Mouse (Mus musculus): ENCODE data around the gene Rnf224.

The Rnf224 gene

DNA sequence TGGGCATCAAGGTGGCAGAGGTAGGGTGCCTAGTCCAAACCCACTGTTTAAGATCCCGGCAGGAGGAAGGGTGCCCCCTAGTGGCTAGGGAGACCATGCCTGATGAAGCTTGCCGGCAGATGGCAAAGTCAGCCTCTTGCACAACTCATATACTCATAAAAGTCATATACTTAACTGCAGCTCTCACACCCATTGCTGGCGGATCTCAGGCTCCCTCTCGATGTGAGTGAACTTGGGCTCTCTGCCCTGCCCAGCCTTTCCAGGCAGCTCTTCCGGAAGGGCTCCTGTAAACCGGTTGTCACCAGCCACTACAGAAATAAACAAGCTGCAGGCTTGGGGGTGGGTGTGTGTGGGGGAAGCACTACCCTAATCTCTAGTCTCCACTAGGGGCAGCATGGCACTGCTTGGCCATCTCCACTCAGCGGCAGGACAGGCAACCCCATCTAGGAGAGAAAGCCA lies 8.1 kb downstream of the Rnf224 start:
- DNase-seq (ENCODE audit: extremely low spot score, low spot score): peak; percentile 81

DNA sequence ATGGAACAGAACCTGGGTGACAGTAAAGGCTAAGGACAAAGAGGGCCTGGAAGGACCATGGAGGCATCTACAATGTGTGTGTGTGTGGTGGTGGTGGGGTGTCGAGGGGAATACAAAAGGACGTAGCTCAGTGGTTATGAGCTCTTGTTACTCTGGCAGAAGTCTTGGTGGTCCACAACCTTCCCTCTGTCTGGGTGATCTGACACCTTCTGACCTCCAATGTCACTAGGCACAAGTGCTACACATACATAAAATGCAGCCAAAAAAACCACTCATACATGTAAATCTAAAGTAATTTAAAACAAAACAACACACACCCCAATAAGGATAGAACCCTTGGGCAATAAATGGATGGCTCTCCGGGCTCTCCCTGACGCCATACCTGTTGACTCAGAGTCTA lies 9.2 kb downstream of the Rnf224 start:
- no peak for DNase-seq (ENCODE audit: extremely low spot score, low spot score)

DNA sequence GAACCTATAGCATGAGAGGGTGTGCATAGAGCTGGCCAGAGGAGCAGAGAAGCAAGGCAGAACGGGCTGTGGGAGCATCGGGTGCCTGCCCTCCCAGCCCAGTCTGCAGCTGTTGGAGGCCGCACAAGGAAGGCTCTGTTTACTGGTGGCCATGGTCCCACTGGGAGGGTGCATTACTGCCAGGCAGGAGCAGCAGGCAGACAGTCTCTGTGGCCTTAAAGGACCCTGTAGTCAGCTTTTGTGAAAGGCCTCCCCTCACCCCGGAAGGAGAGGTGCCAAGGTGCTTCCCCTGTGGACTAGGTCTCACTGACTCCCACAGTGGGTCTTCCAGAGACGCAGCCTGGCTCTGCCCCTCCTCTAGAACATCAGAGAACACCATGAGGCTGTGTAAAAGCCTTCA lies 9.7 kb downstream of the Rnf224 start:
- DNase-seq (ENCODE audit: extremely low spot score, low spot score): no peak

DNA sequence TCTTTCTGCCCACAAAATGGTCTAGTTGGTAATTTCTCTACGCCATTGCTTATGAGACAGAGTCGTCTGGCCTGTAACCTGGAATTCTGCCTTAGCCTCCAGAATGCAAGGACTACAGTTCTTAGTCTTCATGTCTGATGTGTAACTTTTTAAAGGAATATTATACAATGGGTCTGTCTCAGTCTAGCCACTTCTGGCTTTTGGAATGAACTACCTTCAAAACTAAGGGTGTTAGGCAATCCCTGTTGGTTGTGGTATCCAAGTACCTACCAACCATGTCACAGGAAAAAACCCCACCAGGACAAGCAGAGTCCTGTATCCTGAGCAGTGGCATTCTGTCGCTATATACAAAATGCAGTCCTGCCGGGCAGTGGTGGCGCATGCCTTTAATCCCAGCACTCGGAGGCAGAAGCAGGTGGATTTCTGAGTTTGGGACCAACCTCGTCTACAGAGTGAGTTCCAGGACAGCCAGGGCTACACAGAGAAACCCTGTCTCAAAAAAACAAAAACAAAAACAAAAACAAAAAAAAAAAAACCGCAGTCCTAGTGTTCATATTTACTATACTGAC lies 10.7 kb downstream of the Rnf224 start:
- no peak for DNase-seq (ENCODE audit: extremely low spot score, low spot score)

- peak; percentile 96 for DNase-seq (ENCODE audit: extremely low spot score, low spot score)
Measured at GRCm38 (mm10) chr2:25224766-25225752, 11.5 kb downstream of the Rnf224 start.

- DNase-seq (ENCODE audit: extremely low spot score, low spot score): no peak
Measured at GRCm38 (mm10) chr2:25224492-25224765, 12.2 kb downstream of the Rnf224 start, which contains the start of gene Tubb4b. Gene Tubb4b, minus strand, starts transcription at chr2:25224702.

GRCm38 (mm10) chr2:25223681-25224491 lies 12.7 kb downstream of the Rnf224 start:
- DNase-seq (ENCODE audit: extremely low spot score, low spot score): no peak

GRCm38 (mm10) chr2:25221331-25221772 lies 15.2 kb downstream of the Rnf224 start:
- DNase-seq (ENCODE audit: extremely low spot score, low spot score): no peak

DNA sequence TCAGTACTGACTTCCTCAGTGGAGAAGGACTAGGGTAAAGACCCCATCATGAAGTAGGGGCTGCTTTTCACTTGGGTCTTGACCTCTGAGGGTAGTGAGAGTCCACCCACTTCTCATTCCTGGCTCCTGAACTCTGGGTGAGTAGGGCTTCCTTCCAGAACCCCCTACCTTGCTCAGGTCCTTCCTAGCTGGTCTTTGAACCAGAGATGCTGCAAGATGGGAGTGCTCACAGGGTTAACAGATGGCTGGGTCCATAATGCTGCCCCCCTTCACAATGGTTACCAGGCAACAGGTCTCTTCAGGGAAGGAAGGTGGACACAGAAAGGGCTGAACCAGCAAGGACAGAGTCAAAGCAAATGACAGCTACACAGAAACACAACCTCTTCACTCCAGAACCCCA lies 18.1 kb downstream of the Rnf224 start, which contains the start of gene Fam166a:
TSS of gene Fam166a (plus strand) at position 301 of the 400 bp plus-strand sequence.
- no peak for DNase-seq (ENCODE audit: extremely low spot score, low spot score)

DNA sequence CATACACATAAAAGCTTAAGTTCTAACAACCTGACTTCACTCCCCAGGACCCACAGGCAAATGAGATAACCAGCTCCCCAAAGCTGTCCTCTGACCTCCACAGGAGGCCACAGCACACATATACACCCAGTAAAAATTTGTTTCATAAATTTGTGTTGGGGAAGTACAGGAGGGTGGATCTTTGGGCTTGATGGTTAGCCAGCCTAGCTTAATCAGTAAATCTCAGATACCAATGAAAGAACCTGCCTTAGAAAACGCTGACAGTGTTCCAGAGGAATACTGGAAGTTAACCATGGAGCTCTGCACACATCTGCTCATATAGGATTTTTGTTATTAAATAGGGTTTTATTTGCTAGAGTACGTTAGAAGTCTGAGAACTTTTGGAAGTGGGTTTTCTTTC lies 18.9 kb downstream of the Rnf224 start:
- DNase-seq (ENCODE audit: extremely low spot score, low spot score): no peak

GRCm38 (mm10) chr2:25214444-25214843 lies 22.1 kb downstream of the Rnf224 start, which contains the start of gene Stpg3:
Gene Stpg3, minus strand, starts transcription at chr2:25214637.
- DNase-seq (ENCODE audit: extremely low spot score, low spot score): no peak

DNA sequence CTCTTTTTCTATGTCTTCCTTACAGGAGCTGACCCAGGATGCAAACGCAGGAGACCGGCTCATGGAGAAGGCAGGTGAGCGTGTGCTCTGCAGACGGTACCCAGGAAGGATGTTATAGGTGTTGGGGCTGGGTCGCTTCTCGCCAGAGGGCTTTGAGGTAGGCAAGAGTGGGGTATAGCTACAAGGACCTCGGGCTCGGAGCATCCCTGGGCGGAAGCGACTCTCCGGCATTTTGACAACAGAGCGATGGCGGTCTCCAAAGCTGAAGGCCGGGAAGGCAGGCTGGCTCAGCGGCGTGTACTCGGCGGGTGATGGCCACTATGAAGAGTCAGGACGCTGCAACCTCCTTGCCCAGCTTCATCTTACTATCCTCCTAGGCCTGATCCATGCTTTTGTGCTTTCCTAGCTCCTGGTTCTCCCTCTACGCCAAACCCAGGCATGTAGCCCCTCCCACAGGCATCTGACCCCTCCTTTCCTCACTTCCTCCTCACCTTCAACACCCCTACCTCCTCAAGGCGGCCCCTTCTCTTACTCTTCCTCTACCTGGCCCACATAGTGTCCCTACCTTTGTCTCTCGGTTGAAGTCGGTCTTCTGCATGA lies 23.2 kb downstream of the Rnf224 start:
- DNase-seq (ENCODE audit: extremely low spot score, low spot score): no peak

DNA sequence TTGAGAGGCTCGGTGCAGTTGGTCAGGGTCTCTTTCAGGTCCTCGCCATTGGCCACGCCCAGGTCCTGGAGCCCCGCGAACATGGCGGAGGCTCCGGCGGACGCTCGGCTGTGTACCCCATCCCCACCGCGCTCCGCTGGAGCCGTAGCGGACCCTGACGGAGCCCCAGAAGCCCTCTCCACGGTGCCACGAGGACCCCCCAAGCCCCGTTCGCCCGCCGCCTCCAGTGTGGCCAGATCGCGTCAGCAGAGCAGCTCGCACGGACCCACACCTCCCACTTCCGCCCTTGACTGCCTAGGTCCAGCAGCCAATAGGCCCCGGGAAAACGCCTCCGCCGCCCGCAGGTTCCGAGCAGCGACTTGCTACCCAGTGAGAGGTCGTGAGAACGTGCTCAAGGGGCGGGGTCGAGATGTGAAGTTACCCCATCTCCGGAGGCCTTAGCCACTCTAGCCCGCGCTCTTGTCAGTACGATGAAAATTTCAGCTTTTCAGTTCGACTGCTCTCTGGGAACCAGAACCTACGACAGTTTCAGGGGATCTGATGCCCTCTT lies 25.4 kb downstream of the Rnf224 start, which contains the start of gene Nelfb:
TSS of gene Nelfb (minus strand) at position 369 of the 550 bp plus-strand sequence.
- DNase-seq (ENCODE audit: extremely low spot score, low spot score): peak; percentile 96

DNA sequence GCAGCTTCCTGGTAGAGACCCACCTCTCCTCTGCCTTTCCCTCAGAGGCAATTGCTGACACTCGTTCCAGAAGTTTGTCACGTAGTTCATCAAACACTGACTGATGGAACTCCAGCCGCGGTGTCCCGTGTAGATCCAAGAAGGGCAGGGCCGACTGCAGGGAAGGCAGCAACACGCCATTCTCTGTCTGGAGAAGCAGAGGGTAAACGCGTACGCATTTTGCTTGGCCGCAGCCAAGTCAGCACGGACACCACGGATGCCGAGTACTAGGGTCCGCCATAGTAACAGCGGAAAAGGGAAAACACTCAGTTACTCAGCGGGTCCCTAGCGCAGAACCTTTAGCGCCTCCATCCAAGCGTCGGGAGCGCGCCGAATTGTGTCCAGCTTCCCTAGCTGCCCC lies 25.9 kb downstream of the Rnf224 start:
- DNase-seq (ENCODE audit: extremely low spot score, low spot score): no peak

GRCm38 (mm10) chr2:25207593-25207992 lies 29.0 kb downstream of the Rnf224 start:
- DNase-seq (ENCODE audit: extremely low spot score, low spot score): no peak

- no peak for DNase-seq (ENCODE audit: extremely low spot score, low spot score)
Measured at GRCm38 (mm10) chr2:25203631-25204214, 32.9 kb downstream of the Rnf224 start.

DNA sequence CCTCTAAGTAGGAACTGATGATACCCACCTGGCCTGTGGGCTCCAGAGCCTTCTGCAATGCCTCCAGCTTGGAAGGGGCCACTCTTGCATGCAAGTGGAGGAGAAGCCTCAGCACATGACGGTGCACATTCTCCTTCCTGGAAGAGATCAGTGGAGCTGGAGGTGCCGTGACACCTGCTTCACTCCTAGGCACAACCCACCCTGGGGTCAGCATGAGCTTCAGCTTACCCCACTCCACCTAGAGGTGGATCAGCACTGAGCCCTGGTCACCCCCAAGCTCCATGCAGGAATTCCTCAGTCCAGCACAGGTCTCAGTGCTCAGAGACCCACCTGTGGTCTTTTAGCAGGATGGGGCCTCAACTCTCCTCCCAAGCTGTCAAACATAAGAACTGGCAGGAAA lies 36.0 kb downstream of the Rnf224 start:
- no peak for DNase-seq (ENCODE audit: extremely low spot score, low spot score)

- DNase-seq (ENCODE audit: extremely low spot score, low spot score): no peak
Measured at GRCm38 (mm10) chr2:25197946-25198345, 38.6 kb downstream of the Rnf224 start.

GRCm38 (mm10) chr2:25197191-25197590 lies 39.4 kb downstream of the Rnf224 start:
- DNase-seq (ENCODE audit: extremely low spot score, low spot score): no peak

GRCm38 (mm10) chr2:25196172-25196954 lies 40.2 kb downstream of the Rnf224 start, which contains the start of gene Tor4a:
Gene Tor4a, minus strand, starts transcription at chr2:25196886.
- no peak for DNase-seq (ENCODE audit: extremely low spot score, low spot score)
